Mouse (Mus musculus) CH12F3 (cell line): Measurements from ENCODE around the gene Sox9.

Source experiments
- in situ Hi-C: fragments of 300-500 bp; cut with MboI; formaldehyde crosslinking; loops from 2 replicates; pipeline ENCODE4 v1.14.3; 2020; ENCODE audit warnings: low sequenced_read_pairs

Sox9 gene

GRCm38 (mm10) chr11:112781994-112782356 is at the start of gene Sox9:
TSS of gene Sox9 (plus strand) at chr11:112782224.
- in situ Hi-C loops = no loop called here

- in situ Hi-C loops = no loop called here
Measured at GRCm38 (mm10) chr11:112732401-112732800, 49.6 kb upstream of the Sox9 start.

GRCm38 (mm10) chr11:112737071-112737470 is 45.0 kb upstream of the Sox9 start:
- in situ Hi-C loops = no loop called here

- in situ Hi-C loops = no loop called here
Measured at GRCm38 (mm10) chr11:112739681-112740080, 42.3 kb upstream of the Sox9 start.

- in situ Hi-C loops = no loop called here
Measured at GRCm38 (mm10) chr11:112756516-112756915, 25.5 kb upstream of the Sox9 start.

- in situ Hi-C loops = no loop called here
Measured at GRCm38 (mm10) chr11:112758056-112758455, 24.0 kb upstream of the Sox9 start.

GRCm38 (mm10) chr11:112766956-112767355 is 15.1 kb upstream of the Sox9 start:
- in situ Hi-C loops = no loop called here

GRCm38 (mm10) chr11:112767531-112768041 is 14.4 kb upstream of the Sox9 start:
- in situ Hi-C loops = no loop called here

- in situ Hi-C loops = no loop called here
Measured at GRCm38 (mm10) chr11:112772791-112773355, 9.2 kb upstream of the Sox9 start.

- in situ Hi-C loops = no loop called here
Measured at GRCm38 (mm10) chr11:112779762-112780161, 2.3 kb upstream of the Sox9 start.

- in situ Hi-C loops = no loop called here
Measured at GRCm38 (mm10) chr11:112780394-112780920, 1.6 kb upstream of the Sox9 start.

GRCm38 (mm10) chr11:112781035-112781911 is 751 bp upstream of the Sox9 start:
- in situ Hi-C loops = no loop called here

- in situ Hi-C loops = no loop called here
Measured at GRCm38 (mm10) chr11:112782357-112783121, 515 bp downstream of the Sox9 start.

GRCm38 (mm10) chr11:112783401-112784346 is 1.6 kb downstream of the Sox9 start:
- in situ Hi-C loops = no loop called here

GRCm38 (mm10) chr11:112784347-112784902 is 2.4 kb downstream of the Sox9 start:
- in situ Hi-C loops = no loop called here

GRCm38 (mm10) chr11:112784903-112785381 is 2.9 kb downstream of the Sox9 start:
- in situ Hi-C loops = no loop called here

GRCm38 (mm10) chr11:112785581-112785980 is 3.6 kb downstream of the Sox9 start:
- in situ Hi-C loops = no loop called here

GRCm38 (mm10) chr11:112786427-112786826 is 4.4 kb downstream of the Sox9 start:
- in situ Hi-C loops = no loop called here

- in situ Hi-C loops = no loop called here
Measured at GRCm38 (mm10) chr11:112788296-112788695, 6.3 kb downstream of the Sox9 start.

GRCm38 (mm10) chr11:112796379-112796778 is 14.4 kb downstream of the Sox9 start:
- in situ Hi-C loops = no loop called here
